Mouse (Mus musculus): ENCODE data around the gene Ccin.

Gene Ccin

GRCm38 (mm10) chr4:43983181-43983580 is at the start of gene Ccin:
Ccin (plus strand) TSS chr4:43983483.
- no peak for DNase-seq

GRCm38 (mm10) chr4:43936186-43936585 is 47.1 kb upstream of the Ccin start:
- DNase-seq, result no peak

DNA sequence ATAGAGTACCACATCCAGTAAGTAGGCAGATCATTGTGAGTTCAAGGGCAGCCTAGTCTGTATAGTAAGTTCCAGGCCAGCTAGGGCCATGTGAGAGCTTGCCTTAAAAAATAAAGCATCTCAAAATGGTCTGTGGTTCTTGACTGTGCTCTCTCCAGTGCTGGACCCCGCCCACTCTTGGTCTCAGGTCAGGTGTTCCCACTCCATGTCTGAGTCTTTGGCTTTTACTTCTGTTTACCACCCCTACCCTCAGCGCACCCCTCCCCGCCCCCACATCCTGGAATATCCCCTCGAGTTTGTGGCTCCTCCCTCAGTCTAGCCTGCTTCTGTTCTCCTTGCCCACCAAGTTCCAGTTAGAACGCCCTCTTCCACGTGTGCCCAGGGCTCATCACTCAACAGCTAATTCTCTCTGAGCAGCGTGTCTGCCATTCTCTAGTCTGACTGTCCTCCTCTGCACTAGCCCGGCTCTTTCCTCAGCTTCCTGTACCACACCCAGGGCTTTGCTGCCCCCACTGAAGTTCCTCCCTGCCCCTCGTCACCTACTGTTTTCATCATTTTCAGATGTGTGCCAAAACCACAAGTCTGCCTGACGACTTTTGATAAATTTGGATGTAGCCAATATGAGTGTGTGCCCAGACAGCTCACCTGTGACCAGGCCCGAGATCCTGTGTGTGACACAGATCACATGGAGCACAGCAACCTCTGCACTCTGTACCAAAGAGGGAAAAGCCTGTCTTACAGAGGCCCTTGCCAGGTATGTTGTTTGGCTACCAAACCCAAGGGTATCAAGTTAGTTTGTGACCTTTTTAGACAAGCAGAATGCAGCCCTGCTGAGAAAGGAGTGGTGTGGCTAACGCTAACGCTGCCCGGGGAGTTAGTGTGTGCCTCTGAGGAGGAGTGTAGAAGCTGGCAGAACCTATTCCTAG is 46.3 kb upstream of the Ccin start:
- no peak for DNase-seq

DNA sequence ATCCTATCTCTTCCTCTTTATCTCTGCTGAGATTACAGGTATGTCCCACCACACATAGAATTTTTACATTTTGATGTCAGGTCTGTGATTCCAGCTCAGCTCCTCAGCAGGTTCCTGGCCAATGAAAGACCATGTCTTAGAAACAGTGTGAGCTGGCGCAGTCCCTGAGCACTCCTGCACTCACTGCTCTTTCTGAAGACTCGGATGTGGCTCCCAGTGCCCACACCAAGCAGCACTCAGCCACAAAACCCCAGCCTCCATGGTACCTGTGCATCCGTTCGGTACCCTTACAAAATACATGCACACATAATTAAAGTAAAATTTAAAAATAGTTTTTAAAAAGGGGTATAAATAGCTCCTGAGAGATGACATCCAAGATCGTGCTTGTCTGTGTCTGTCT is 42.0 kb upstream of the Ccin start:
- no peak for DNase-seq

DNA sequence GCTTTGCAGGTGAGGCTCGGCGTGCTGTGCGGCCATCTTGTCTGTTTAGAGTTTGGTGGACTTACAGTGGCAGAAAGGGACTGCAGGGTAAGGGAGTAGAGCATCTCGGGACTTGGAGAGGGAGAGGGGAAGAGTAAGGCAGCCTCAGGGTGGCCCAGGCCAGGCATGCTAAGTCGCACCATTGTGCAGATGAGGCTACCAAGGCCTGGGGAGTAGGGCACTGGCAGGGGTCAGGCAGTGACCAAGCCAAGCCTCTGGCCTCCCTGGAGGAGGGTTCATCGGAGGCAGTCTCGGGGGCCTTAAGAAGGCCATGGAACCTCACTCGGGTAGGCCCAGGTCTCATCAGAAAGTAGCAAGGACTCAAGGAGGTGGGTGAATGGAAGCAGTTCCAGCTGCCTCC is 40.9 kb upstream of the Ccin start:
- no peak for DNase-seq

DNA sequence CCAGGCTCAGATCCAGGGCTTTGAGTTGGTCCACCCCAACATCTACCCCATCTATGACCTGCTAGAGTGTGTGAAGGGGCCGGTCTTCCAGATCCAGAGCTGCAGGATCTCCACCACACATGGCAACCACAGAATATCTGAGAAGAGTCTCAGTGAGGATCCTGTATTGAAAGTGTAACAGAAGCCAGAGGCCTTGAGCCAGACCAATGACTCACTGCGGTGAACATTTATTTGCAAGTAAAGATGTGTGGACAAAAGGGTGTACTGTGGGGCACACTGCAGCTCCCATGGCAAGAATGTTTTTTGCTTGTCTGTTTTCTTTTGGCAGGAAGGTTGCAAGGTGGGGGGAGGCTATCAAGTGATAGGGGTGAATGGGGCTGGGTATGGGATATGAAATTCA is 35.7 kb upstream of the Ccin start:
- DNase-seq, result no peak

DNA sequence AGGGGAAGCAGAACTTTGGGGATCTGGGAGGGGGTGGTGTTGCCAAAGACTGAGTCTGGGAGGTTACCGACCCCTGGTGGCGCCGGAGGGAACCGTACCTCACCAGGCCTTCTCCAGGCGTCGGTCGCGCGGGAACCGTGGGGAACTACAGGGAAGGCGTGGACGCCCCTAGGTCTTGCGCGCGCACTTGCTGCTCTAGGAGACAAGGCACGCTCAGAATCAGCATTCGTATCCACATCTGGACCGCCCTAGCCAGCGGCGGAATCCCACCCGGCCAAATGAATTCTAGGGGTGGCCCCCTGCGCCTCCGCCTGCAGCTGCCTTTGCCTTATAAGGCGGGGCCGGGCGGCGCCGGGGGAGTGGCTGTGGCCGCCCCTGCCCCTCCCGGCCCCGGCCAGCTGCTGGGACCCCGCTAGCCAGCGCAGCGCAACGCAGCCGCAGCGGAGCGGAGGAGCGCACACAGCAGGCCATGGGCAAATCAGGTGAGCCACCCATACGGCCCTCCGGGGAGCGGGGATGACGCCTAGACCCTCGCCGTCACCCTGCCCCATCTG is 25.9 kb upstream of the Ccin start, which contains the start of gene Glipr2:
Gene Glipr2 (plus strand): TSS at position 110 of the 554 bp plus-strand sequence.
- DNase-seq, result peak; percentile 89

DNA sequence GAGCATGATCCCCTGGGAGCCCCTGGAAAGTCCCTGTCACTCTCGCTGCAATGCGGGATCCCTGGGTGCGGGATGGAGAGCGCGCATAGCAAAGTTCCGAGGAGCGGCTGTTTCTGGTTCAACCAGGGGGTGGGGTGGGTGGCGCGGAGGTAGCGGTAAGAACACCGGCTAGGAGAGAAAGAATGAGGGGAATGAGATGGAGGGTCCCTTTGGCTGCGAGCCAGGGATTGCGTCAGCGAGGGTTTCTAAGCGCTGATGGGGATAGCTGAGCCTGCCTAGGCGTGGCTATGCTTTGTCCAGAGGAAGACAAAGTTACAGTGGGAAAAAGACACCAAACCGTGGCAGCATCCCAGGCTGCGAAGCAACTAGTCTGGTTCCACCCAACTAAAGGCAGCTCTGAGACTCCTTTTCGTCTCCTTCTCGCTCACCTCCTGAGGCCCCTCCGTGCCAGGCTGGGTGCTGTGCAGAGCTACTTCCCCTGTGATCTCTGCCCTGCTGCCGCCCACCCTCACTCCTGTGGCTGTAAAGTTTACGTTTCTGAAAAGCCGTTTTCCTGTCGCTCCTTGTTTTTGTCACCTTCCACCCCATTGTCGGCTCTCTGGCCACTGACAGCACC is 25.3 kb upstream of the Ccin start:
- peak; percentile 61 for DNase-seq

- DNase-seq, result no peak
Measured at GRCm38 (mm10) chr4:43959523-43960179, 23.6 kb upstream of the Ccin start.

DNA sequence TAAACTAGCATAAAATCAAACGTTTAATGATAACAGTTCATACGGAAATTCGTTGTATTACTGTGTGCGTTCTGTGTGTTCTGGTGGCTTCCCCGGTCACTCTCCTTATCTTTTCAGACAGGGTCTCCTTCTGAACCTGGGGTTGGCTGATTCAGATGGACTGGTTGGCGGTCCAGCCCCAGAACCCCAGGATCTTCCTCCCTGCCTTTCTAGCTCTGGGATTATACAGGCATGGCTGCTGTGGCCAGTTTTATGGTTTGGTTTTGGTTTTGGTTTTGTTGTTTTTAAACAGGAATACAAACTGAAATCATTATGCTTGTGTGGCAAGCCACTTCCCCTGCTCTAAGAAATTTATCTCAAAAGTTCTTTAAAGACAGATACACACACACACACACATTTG is 23.1 kb upstream of the Ccin start:
- no peak for DNase-seq

DNA sequence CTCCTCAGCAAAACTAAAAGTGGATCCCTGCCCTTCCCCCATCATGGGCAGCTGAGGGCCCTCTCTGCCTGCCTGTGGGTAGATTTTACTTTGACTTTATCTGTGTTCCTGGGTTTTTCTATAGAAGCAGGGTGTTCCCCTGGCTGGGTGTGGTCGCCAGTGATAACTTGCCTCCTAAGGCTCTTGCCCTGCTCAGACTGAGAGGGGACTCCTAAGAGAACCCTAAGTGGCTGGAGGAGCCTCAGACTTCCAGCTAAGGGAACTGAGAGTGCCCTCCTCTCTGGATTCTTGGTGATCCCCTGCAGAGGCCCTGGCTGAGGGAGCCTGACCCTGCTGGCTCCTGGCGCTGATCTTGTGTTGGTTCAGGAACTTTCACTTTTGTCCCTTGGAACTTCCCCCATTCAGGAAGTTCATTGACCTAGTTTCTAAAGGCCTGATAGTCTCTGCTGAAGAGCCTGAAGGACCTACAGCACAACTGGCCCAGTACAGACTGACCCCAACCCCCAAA is 18.9 kb upstream of the Ccin start:
- DNase-seq, result peak; percentile 33

DNA sequence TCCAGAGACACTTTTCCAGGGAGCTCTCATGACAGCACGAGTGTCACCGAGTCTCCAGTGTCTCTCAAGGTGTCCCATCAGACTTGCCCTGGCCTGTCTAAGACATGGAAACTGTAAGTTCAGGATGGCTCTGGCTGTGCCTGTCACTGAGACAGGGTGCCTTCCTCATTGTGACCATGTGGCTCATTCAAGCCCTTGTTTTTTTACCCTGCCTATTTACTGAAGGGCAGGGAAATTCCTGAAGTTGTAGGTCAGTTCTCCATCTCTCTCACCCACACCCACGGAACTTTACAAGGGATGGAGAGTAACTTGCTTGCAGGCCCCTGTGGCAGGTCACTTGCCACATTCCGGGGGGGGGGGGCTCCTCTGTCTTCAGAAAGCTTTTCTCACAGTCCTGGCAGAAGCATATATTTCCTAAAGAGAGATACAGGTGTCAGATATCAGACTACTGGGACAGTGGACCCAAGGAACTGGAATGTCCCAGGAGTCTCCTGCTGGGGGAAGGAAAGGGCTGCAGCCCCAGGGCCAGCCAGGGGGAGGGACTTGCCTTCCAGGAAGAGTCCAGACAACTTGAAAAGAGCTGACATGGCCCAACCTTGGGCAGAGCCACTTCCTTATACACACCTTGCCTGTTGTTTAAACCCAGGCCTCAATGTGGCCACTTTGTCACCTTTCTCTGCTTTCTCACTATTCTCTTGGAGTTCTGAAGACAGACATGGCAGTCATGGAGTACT is 18.2 kb upstream of the Ccin start:
- no peak for DNase-seq

- DNase-seq, result no peak
Measured at GRCm38 (mm10) chr4:43965856-43966535, 17.3 kb upstream of the Ccin start.

DNA sequence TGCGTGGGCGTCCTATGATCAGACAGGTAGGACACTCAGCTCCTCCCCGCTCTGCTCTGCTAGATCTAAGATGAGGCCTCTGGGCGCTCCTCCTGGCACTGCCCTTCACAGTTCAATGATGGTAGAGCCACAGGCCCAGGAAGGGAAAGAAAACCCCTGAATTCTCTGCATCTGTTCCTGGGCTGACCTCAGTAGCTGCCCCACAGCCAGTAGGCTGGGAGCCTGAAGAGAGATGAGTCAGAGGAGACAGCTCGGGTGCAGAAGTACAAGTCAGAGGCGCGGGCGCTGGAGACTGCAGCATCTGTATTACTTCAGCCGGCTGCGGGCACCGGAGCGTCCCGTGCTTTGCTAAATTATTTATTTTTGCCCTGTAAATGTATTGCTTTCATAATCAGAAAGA is 14.6 kb upstream of the Ccin start:
- DNase-seq, result no peak

- no peak for DNase-seq
Measured at GRCm38 (mm10) chr4:43969373-43969772, 13.9 kb upstream of the Ccin start.

DNA sequence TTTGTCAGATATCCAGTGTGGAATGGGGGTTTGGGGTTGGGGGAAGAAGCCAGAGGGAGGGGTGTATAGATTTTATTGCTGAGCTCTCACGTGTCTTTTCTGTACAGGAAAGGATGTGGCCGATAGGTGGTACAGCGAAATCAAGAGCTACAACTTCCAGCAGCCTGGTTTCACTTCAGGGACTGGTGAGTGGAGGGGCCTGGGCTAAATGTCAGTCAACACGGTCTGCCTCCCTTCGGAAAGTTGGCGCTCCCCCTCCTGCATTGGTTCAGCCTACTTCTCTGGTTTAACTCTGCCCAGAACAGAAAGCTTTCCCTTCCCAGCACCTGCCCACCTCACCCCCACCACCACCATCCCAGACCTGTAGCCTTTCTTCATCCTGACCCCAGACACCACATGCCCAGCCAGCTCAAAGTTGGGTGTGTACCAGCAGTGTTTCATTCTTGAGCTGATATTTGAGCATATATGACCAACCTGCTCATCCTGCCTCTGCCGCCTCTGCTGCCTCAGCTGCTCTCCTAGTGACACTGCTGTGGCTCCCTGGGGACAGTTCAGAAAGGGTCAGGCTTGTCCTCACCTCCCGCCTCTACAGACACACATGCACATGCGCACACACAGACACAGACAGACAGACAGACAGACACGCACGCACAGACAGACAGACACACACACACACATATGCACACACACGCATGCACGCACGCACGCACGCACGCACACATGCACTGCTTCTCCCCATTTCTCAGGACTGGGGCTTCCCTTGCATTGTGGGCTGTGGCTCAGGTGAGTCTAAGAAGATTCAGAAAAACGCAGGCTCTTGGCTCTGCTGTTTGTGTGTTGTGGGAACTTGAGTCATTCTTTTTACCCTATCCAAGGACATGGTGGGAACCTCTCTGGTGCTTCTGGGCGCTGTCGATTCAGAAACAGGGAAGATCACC is 12.6 kb upstream of the Ccin start:
- DNase-seq, result peak; percentile 33

DNA sequence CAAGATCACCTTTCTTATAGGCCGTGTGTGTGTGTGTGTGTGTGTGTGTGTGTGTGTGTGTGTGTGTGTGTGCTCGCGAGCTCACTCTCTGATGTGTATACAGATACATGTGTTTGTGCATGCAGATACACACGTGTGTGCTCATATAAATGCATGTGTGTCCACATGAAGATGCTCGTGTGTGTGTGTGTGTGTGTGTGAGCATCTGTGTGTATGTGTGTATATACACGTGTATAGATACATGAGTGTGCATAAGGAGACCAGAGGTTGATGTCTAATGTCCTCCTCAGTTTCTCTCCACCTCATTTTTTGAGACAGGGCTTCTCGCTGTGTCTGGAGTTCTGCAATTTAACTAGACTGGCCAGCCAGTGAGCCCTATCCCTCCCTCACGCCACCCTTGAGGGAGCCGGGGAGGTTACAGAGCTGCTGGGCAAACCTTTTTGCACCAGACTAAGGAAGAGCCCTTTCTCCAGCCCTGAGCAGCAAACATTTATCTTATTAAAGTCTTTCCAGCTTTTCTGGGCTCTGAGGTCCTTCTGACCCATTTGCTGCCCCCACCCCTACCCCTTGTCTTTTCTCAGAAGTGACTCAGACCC is 11.6 kb upstream of the Ccin start:
- DNase-seq, result no peak

DNA sequence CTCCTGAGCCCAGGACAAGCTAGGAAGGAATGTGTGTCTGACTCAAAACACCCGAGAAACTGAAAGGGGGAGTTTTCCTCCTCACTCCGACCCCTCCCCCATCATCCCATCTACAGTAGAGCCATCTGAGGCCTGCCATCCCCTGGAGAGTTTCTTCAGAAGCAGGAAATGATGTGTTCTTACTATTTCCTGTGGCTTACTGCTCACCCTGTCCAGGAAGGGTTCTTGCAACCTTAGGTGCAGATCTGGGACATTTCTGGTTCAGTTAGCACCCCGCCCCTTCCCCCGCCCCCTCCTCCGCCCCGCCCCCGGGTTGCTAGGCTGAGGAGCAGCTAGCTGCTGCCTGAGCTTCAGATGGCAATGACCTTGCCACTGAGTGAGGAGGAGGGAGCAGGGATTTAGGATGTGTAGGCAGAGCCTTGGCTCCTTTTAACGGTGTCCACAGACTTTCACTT is 11.1 kb upstream of the Ccin start:
- DNase-seq, result peak; percentile 55

- no peak for DNase-seq
Measured at GRCm38 (mm10) chr4:43973526-43973981, 9.7 kb upstream of the Ccin start.

All from thymus, postnatal 25 days (tissue).